9 mouse cellular contexts compared by ENCODE assay signal in the genomic region with DNA sequence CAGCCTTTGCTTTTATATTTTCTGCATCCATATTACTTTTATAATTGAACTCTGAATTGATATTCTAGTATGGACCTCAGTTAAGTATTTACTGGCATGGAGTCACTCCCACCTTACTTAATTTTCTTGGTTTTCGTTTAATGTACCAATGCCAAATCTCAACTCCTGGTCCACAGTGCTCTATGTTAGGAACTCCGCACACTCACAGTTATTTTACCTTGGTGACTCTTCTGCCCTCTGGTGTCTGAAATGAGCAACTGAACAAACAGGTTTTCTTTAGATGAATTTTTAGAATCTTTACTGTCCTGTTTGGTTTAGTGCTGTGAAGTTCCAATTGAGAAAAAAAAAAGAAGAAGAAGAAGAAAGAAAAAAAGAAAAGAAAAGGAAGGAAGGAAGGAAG.
DNase-seq lines count a peak whose midpoint lies in the region; ATAC-seq lines count a peak whose summit lies in the region.
"Had no signal": no experiment of that assay in that cellular context is flagged by ENCODE, and none has a peak within 500 bp of the region (broad histone marks: within the 10 kb centered on the region; RNA-seq: fewer than 3 reads in every experiment).

No protein-coding gene starts in this region.

- DNase-seq in frontal cortex, postnatal 14 days (ENCODE audit: low spot score in 2 of 2) = no peak
- peak; percentile 17 to 45 for DNase-seq in left cerebral cortex, postnatal 25 days (ENCODE audit: low spot score in 2 of 2)
- no peak for DNase-seq in left cerebral cortex, postnatal 4 days
- DNase-seq in MN1 (ENCODE audit: low spot score) = peak; percentile 17
- no peak for DNase-seq in urinary bladder, postnatal 4 days (ENCODE audit: low spot score in 2 of 2)
- DNase-seq: right cerebral cortex, postnatal 14 days had no signal

- peak; percentile 79 for ATAC-seq in frontal cortex, adult (ENCODE audit: low TSS enrichment)
- peak; percentile 66; the same call in 1 of the 2 replicates for ATAC-seq in megakaryocyte-erythroid progenitor cell, adult 5-6 weeks (replicated peaks; ENCODE audit: low FRiP score, low TSS enrichment, poor library complexity, severe bottlenecking)
- no peak for ATAC-seq in erythroid progenitor cell, adult 5-6 weeks (replicated peaks; ENCODE audit: low FRiP score, poor library complexity, severe bottlenecking)

- intact Hi-C loops in left cerebral cortex, postnatal 25 days (cut with DNase I) = loop anchor here (5.0 kb wide), 1 partner anchor 1911 kb away; no protein-coding TSS in a partner anchor
- intact Hi-C loops in left cerebral cortex, postnatal 4 days (cut with DNase I) = no loop called here

Comparison
In these comparisons a context has a peak if more than half of its experiments do, and no peak if none do; other contexts are left out.
1. DNase-seq: peak in left cerebral cortex, postnatal 25 days (2 of 2) and MN1 (single experiment); none in frontal cortex, postnatal 14 days (0 of 2), left cerebral cortex, postnatal 4 days (single experiment) and urinary bladder, postnatal 4 days (0 of 2).